Mouse (Mus musculus): Measurements from ENCODE around the gene Casp2.

DNA sequence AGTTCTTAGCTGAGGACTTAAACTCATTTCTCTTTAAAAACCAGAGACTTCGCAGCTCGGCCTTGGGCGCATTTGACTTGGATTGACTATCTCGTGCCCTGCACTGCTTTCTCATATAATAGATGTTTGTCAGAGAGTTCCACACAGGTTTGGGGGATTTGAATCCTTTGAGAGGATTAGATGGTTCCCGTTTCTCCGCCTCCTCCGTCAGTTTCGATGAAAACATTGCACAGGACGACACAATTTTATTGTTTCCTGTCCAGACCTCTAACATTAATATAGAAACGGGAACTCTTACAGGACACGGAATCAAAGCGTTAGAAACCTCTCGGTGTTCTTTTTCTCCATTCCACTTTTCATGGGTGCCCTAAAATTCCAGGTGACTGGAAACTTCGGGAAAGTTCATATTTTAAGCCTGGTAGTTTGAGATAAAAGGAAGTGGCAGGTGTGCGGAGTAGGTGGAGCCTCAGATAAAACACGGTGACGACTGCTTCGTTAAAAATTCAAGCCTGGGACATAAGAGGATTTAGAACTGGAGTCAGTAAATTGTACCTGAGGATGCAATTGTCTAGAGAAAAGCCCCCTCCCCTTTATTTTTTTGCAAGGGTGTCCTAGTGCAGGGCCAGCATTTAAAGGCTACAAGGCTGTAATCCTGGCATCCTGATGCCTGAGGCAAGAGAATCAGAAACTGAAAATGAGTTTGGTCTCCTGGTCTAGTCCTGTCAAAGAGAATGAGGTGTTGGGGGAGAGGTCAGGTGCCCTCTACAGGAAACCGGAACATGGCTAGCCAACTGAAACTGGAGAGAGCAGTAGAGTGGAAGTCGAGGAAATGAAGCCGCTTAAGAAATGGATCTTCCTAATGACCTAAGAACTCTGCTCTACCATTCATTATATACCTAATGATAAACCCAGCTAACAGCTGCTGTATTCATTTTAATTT, 876 bp downstream of the Casp2 start:
- TF ChIP-seq CTCF (IDR thresholded peaks at IDR 0.05; ENCODE audit: low read depth, low read length) = no peak
- no peak for TF ChIP-seq POLR2A (IDR thresholded peaks at IDR 0.05; ENCODE audit: borderline replicate concordance, low read depth, low read length)

Measured in bone marrow macrophage, adult 2 months (primary cell).